Mouse (Mus musculus): ENCODE data around the gene Slc5a5. TPM values are rescaled to one million over a fixed set of nuclear protein-coding genes. Genes with fewer than 3 reads are reported as not detected.

Gene Slc5a5
- polyA plus RNA-seq, 1 experiment, result not detected

GRCm38 (mm10) chr8:70853863-70854262 is 38.7 kb downstream of the Slc5a5 start:
- H3K4me3 ChIP-seq (ENCODE audit: insufficient read depth, low read depth, low read length), result no peak overlapping the region
- TF ChIP-seq CTCF (IDR thresholded peaks at IDR 0.05; ENCODE audit: insufficient read depth, low read depth, low read length) (no peak), POLR2A (IDR thresholded peaks at IDR 0.05; ENCODE audit: insufficient read depth, low read depth, low read length) (no peak)
- WGBS, result 81% methylated on average over 2 of the region's 2 CpGs
- no peak overlapping the region for H3K27ac ChIP-seq (ENCODE audit: insufficient read depth, low read depth, low read length)
- peaks cover 15% of the 10 kb centered on the region for H3K4me1 ChIP-seq (ENCODE audit: control insufficient read depth, insufficient read depth, low read length)

- TF ChIP-seq POLR2A (IDR thresholded peaks at IDR 0.05; ENCODE audit: insufficient read depth, low read depth, low read length) (no peak), CTCF (IDR thresholded peaks at IDR 0.05; ENCODE audit: insufficient read depth, low read depth, low read length) (no peak)
- Histone ChIP-seq H3K4me3 (ENCODE audit: insufficient read depth, low read depth, low read length) (no peak overlapping the region), H3K27ac (ENCODE audit: insufficient read depth, low read depth, low read length) (no peak overlapping the region), H3K4me1 (ENCODE audit: control insufficient read depth, insufficient read depth, low read length) (peaks cover 13% of the 10 kb centered on the region)
- 93% methylated on average over 41 of the region's 41 CpGs for WGBS
These were observed 39.8 kb downstream of the Slc5a5 start for GRCm38 (mm10) chr8:70852595-70853231.

DNA sequence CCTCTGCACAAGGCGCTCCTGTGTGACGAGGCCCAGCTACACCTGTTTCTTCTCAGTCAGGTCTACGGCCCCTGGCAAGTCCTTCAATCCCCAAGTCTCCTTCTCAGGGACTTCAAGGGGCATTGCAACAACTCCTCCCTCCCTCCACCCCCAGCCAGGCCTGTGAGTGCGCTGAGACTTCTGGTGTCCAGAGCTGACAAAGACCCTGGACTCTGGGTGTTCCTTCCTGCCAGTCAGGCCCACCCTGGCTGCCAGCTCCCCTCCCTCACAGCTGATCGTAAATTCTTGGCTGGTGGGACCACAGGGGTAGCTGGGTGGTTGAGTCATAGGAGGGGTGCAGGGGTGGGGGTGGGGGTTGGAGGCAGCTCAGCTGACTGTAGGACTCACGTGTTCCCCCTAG is 40.7 kb downstream of the Slc5a5 start:
- Histone ChIP-seq H3K27ac (ENCODE audit: insufficient read depth, low read depth, low read length) (no peak overlapping the region), H3K4me3 (ENCODE audit: insufficient read depth, low read depth, low read length) (no peak overlapping the region), H3K4me1 (ENCODE audit: control insufficient read depth, insufficient read depth, low read length) (peaks cover 6% of the 10 kb centered on the region)
- 67% methylated on average over 6 of the region's 6 CpGs for WGBS
- TF ChIP-seq CTCF (IDR thresholded peaks at IDR 0.05; ENCODE audit: insufficient read depth, low read depth, low read length) (no peak), POLR2A (IDR thresholded peaks at IDR 0.05; ENCODE audit: insufficient read depth, low read depth, low read length) (no peak)

- no peak for TF ChIP-seq POLR2A (IDR thresholded peaks at IDR 0.05; ENCODE audit: insufficient read depth, low read depth, low read length)
- TF ChIP-seq CTCF (IDR thresholded peaks at IDR 0.05; ENCODE audit: insufficient read depth, low read depth, low read length), result no peak
- H3K4me3 ChIP-seq (ENCODE audit: insufficient read depth, low read depth, low read length), result no peak overlapping the region
- WGBS, result 87% methylated on average over 4 of the region's 4 CpGs
- H3K4me1 ChIP-seq (ENCODE audit: control insufficient read depth, insufficient read depth, low read length), result no peaks in the 10 kb centered on the region; the same call in 1 of the 2 replicates
- no peak overlapping the region for H3K27ac ChIP-seq (ENCODE audit: insufficient read depth, low read depth, low read length)
These were observed 41.6 kb downstream of the Slc5a5 start for GRCm38 (mm10) chr8:70850947-70851346.

DNA sequence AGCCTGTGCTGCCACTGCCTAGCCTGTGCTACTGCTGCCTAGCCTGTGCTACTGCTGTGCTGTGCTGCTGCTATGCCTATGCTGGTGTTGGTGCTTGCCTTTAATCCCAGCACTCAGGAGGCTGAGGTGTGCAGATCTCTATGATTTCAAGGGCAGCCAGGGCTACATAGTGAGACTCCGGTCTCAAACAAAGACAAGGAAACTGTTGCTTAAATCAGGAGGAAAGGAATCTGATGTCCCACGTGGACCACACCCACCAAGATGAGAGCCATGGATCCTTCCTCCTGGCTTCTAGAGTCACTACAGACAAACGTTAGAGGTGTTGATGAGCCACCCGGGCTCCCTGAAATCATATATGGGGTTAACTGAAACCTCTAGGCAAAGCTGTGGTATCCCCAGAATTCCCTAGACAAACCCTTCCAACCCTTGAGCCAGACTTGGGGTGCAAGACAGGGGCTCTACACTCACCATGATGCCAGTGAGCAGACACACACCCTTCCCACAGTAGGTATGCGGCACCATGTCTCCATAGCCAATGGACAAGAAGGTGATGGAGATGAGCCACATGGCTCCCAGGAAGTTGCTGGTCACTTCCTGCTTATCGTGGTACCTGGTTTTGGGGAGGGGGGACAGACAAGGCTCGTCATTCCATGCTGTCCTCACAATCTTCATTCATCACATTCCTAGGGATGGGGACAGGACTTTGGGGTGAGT is 42.3 kb downstream of the Slc5a5 start:
- TF ChIP-seq CTCF (IDR thresholded peaks at IDR 0.05; ENCODE audit: insufficient read depth, low read depth, low read length), result no peak
- TF ChIP-seq POLR2A (IDR thresholded peaks at IDR 0.05; ENCODE audit: insufficient read depth, low read depth, low read length), result no peak
- no peak overlapping the region for H3K4me3 ChIP-seq (ENCODE audit: insufficient read depth, low read depth, low read length)
- 84% methylated on average over 7 of the region's 7 CpGs for WGBS
- H3K4me1 ChIP-seq (ENCODE audit: control insufficient read depth, insufficient read depth, low read length), result no peaks in the 10 kb centered on the region; the same call in 1 of the 2 replicates
- no peak overlapping the region for H3K27ac ChIP-seq (ENCODE audit: insufficient read depth, low read depth, low read length)

DNA sequence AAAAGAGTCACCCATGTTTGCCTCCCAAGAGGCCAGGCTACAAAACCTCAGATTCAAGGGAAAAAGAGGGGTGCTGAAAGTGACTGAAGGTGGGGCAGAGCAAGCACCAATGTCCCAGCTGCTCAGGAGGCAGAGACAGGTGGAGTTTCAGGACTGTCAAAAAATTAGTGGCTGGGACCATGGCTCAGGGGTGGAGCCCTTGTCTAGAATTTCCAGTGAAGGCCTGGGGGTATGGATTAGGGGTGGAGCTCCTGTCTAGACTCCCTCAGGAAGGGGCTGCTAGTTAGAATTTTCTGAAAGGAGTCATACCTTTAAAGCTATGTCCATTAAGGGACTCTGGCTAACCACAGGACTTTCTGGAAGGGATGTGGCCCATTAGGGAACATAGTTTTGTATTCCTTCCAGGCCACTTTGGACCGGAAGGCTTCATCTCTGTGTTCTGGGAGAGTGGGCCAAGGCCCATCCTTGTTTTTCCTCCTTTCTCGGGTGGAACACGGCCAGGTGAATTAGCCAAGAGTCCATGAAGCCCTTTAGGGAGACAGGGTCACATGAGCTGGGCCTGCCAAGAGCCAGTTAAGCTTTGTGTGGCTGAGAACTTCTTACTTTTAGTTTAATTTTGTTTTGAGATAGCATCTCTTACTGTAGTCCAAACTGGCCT is 43.1 kb downstream of the Slc5a5 start:
- H3K4me3 ChIP-seq (ENCODE audit: insufficient read depth, low read depth, low read length), result no peak overlapping the region
- TF ChIP-seq POLR2A (IDR thresholded peaks at IDR 0.05; ENCODE audit: insufficient read depth, low read depth, low read length) (no peak), CTCF (IDR thresholded peaks at IDR 0.05; ENCODE audit: insufficient read depth, low read depth, low read length) (no peak)
- H3K27ac ChIP-seq (ENCODE audit: insufficient read depth, low read depth, low read length), result no peak overlapping the region
- WGBS, result 69% methylated on average over 3 of the region's 3 CpGs
- H3K4me1 ChIP-seq (ENCODE audit: control insufficient read depth, insufficient read depth, low read length), result no peaks in the 10 kb centered on the region

DNA sequence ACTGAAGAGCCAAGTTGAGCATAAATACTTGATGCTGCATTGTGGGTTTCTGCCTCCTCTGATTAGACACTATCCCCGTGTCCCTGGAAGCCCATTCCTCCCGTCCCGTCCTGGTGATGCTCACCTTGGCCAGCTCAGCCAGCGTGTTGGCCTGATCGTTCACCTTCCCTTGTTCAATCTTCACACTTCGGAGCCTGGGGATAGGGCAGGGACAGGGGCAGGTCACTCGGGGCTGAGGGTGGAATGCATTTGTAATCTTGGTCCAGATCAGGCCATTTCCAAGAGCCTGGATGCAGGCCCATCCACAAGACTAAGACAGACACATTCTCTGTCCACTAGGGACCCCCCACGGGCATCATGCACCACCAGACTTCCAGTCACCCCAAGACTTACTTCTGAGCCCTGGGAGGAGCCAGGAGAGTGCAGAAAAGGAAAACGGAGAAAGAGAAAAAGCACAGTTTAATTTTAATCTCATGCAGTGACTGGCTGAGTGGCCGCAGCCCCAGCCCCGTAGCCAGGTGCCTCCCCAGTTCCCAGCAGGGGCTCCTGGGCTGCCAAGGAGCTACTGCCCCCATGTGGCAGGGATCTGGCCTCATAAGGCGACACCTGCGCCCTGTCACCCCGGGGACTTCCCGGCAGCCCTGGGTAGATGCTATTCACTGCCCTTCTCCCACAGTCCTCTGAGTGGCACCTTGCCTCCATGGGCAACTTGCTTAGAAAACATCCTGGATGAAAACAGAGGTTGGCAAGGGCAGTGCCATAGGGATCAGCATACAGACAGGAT is 46.0 kb downstream of the Slc5a5 start:
- no peak overlapping the region for H3K4me3 ChIP-seq (ENCODE audit: insufficient read depth, low read depth, low read length)
- TF ChIP-seq CTCF (IDR thresholded peaks at IDR 0.05; ENCODE audit: insufficient read depth, low read depth, low read length), result no peak; the same call in 1 of the 2 replicates
- no peak for TF ChIP-seq POLR2A (IDR thresholded peaks at IDR 0.05; ENCODE audit: insufficient read depth, low read depth, low read length)
- WGBS, result 61% methylated on average over 15 of the region's 15 CpGs
- no peak overlapping the region for H3K27ac ChIP-seq (ENCODE audit: insufficient read depth, low read depth, low read length)
- no peaks in the 10 kb centered on the region for H3K4me1 ChIP-seq (ENCODE audit: control insufficient read depth, insufficient read depth, low read length)

DNA sequence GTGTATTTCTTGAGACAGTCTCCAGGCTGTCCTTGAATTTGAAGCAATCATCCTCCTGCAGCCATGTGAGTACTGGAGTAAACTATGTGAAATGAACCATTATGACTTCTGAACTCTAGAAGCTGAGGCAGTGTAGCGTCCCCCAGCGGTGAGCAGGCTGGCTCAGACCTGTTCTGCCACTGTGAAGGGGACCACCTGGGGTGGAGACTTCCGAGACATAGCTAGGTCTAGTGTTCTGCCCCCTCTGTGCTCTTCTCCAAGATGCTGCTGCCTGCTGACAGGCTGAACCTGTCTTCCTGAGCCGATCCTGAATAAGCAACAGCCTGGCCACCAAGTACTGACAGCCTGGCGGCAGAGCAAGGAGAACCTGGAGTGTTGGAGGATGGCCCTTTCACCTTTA is 47.4 kb downstream of the Slc5a5 start:
- Histone ChIP-seq H3K4me1 (ENCODE audit: control insufficient read depth, insufficient read depth, low read length) (0 out of 2 replicates have a peak, but pooled peaks cover 2% of the 10 kb centered on the region), H3K27ac (ENCODE audit: insufficient read depth, low read depth, low read length) (no peak overlapping the region), H3K4me3 (ENCODE audit: insufficient read depth, low read depth, low read length) (no peak overlapping the region)
- TF ChIP-seq CTCF (IDR thresholded peaks at IDR 0.05; ENCODE audit: insufficient read depth, low read depth, low read length) (no peak), POLR2A (IDR thresholded peaks at IDR 0.05; ENCODE audit: insufficient read depth, low read depth, low read length) (no peak)
- WGBS, result 47% methylated on average over 5 of the region's 5 CpGs

All from olfactory bulb, adult 2 months (tissue).